Mouse (Mus musculus) embryonic facial prominence, embryonic 11.5 days (tissue): Measurements from ENCODE around the gene Tti1. TPM values are rescaled to one million over a fixed set of nuclear protein-coding genes. Genes with fewer than 3 reads are reported as not detected.

Source experiments
- ATAC-seq: fragments of 200-750 bp; cut with Nextera tagmentation; replicated peaks from 2 replicates; pipeline ENCODE4 v1.8.0; 2017; ENCODE audit warnings: low read depth; ENCODE audit not compliant: insufficient number of reproducible peaks, low FRiP score, low TSS enrichment
- DNase-seq: peaks from one replicate; pipeline ENCODE4 v3.0.0-alpha.2; 2015; ENCODE audit warnings: low spot score
- H3K27ac ChIP-seq: fragments of 300-500 bp; sonication (generic); replicated peaks from 2 replicates; pipeline ENCODE4 v1.5.1; 2014; ENCODE audit warnings: mild to moderate bottlenecking, low read depth, low read length, control low read depth
- H3K27me3 ChIP-seq: fragments of 300-500 bp; sonication (generic); 2 replicates; pipeline ENCODE4 v1.6.1; 2014; ENCODE audit warnings: mild to moderate bottlenecking, low read length, moderate library complexity, mixed read lengths; ENCODE audit not compliant: control insufficient read depth, insufficient read depth
- H3K36me3 ChIP-seq: fragments of 300-500 bp; sonication (generic); replicated peaks from 2 replicates; pipeline ENCODE4 v1.6.1; 2014; ENCODE audit warnings: low read depth, mild to moderate bottlenecking, low read length, moderate library complexity, mixed read lengths; ENCODE audit not compliant: control insufficient read depth, insufficient read depth
- H3K4me1 ChIP-seq: fragments of 300-500 bp; sonication (generic); 2 replicates; pipeline ENCODE4 v1.6.1; 2014; ENCODE audit warnings: low read length, mixed read lengths; ENCODE audit not compliant: control insufficient read depth, insufficient read depth
- H3K4me2 ChIP-seq: fragments of 300-500 bp; sonication (generic); 2 replicates; pipeline ENCODE4 v1.6.1; 2014; ENCODE audit warnings: low read depth, mild to moderate bottlenecking, control low read depth, low read length, moderate library complexity
- H3K4me3 ChIP-seq: fragments of 300-500 bp; sonication (generic); 2 replicates; pipeline ENCODE4 v1.5.1; 2014; ENCODE audit warnings: low read depth, low read length, control low read depth
- H3K9ac ChIP-seq: fragments of 300-500 bp; sonication (generic); replicated peaks from 2 replicates; pipeline ENCODE4 v1.6.1; 2014; ENCODE audit warnings: mild to moderate bottlenecking, control low read depth, low read length
- H3K9me3 ChIP-seq: fragments of 300-500 bp; sonication (generic); replicated peaks from 2 replicates; pipeline ENCODE4 v1.6.1; 2016; ENCODE audit warnings: mild to moderate bottlenecking, low read length, inconsistent platforms, mixed read lengths; ENCODE audit not compliant: control insufficient read depth
- WGBS: fragments of 180-500 bp; shearing (Covaris S2); extraction: QIAGEN DNeasy Blood & Tissue Kit; methylation state at CpG from one replicate; pipeline ENCODE4 v1.1.7; 2014; 5-methylcytosine and 5-hydroxymethylcytosine counted together
- polyA plus RNA-seq: library from polyadenylated mRNA; unstranded; fragments of >200 nt; fragmentation: Nextera tagmentation; extraction: Ambion mirVana; gene quantifications from 2 replicates; pipeline ENCODE4 v1.2.1, GENCODE M21; 2014

Gene Tti1
- polyA plus RNA-seq, 1 experiment from 2014 or later = 28.5 TPM

DNA sequence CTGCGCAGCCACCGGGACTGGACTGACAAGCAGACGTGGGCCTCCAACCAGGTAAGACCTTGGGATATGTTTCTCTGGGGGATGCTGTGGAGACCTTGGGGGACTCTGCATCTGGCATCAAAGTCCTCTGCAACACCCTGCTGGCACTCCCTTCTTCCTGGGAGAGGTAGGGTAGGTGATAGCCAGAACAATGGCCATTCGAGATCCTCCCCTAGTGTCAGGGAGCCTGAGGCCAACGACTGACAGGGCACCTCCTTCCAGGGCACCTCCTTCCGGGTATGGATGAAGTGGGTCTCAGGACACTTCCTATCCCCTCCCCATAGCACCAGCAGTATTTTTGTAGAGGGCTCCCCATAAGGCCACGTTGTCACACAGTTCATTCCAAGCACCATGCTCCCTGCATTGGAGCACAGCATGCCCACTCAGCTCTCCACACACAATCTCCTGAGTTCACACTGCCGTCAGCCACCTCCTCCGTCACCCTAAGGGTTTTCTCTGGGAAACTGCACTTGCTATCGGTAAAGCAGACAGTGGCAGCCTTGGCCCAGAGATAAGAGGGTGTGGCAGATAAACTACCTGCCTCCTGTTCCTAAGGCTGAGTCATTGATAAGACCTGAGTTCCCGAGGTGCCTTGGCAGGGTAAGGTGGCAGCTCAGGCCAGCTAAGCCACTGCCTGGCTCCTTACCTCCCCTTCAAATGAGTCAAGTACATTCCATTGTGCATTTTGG, 92.6 kb downstream of the Tti1 start:
- Histone ChIP-seq H3K4me3 (no peak overlapping the region), H3K4me2 (no peak overlapping the region), H3K36me3 (no peaks in the 10 kb centered on the region), H3K9ac (no peak overlapping the region), H3K4me1 (no peaks in the 10 kb centered on the region), H3K9me3 (no peaks in the 10 kb centered on the region), H3K27me3 (no peaks in the 10 kb centered on the region; the same call in none of the 2 replicates), H3K27ac (no peak overlapping the region)
- ATAC-seq = no peak
- DNase-seq = no peak
- 72% methylated on average over 11 of the region's 11 CpGs for WGBS

DNA sequence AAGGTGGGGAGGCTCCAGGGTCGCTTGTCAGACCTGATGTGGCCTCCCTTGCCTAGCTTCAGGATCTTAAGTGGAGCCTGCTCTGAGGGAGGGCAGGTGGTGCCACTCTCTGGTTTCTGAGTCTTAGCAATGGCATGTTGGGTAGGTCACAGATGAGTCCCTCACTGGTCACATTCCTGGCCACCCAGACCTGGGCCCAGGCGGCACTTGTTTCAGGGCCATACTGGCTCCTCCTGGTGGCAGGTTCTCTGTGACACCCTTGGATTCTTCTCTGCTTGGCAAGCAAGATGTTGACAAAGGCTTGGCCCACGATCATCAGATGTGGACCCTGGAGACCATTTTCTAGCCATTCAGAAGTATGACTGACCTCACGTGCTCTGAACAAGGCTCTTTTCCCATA, 95.6 kb downstream of the Tti1 start:
- 75% methylated on average over 4 of the region's 4 CpGs for WGBS
- no peak overlapping the region for H3K27ac ChIP-seq
- no peaks in the 10 kb centered on the region for H3K36me3 ChIP-seq
- no peak overlapping the region for H3K4me3 ChIP-seq
- H3K27me3 ChIP-seq = no peaks in the 10 kb centered on the region
- no peak overlapping the region for H3K4me2 ChIP-seq
- no peaks in the 10 kb centered on the region for H3K9me3 ChIP-seq
- DNase-seq = no peak
- no peak overlapping the region for H3K9ac ChIP-seq
- no peak for ATAC-seq
- no peaks in the 10 kb centered on the region for H3K4me1 ChIP-seq

Other genes with a start within 250 kb of the Tti1 start
- gene Vstm2l, start 113.8 kb downstream of the Tti1 start, polyA plus RNA-seq = 1.4 and 1.5 TPM in 2 replicates
- 59.2 and 62.7 TPM in 2 replicates for gene Rprd1b, start 64 bp upstream of the Tti1 start, polyA plus RNA-seq
- 2.2 and 4.3 TPM in 2 replicates for gene Tgm2, start 118.0 kb upstream of the Tti1 start, polyA plus RNA-seq
- 1.00 and 1.4 TPM in 2 replicates for gene D630003M21Rik, start 200.8 kb upstream of the Tti1 start, polyA plus RNA-seq
- not detected in 2 replicates for gene Bpi, start 229.7 kb upstream of the Tti1 start, polyA plus RNA-seq